Mouse (Mus musculus): ENCODE results near the gene Pde10a. TPM values are rescaled to one million over a fixed set of nuclear protein-coding genes. Genes with fewer than 3 reads are reported as not detected.

Pde10a gene
- polyA plus RNA-seq, 1 experiment, result 26.2 TPM

DNA sequence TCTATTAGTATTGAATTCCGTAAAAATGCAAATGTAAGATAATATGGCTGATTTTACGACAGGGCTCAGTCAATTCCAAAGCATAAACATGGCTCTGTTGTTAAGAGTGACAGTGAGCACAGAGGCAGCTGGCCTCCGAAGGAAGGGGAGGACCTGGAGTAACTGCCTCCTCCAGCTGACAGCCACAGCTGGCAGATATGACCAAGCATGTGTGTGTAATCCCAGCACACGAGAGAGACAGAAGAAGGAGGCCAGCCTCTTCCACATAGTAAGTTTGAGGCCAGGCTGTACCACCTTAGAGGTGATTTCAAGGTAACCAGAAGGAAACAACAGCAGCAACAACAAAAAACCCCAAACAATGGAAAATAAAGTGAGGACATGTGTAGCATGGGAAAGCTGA lies 397.9 kb downstream of the Pde10a start:
- no peak for TF ChIP-seq POLR2A (IDR thresholded peaks at IDR 0.05; ENCODE audit: control insufficient read depth, low read depth, low read length)
- TF ChIP-seq CTCF (IDR thresholded peaks at IDR 0.05; ENCODE audit: control insufficient read depth, insufficient read depth, insufficient replicate concordance, low read depth, low read length), result no peak
- Histone ChIP-seq H3K27ac (ENCODE audit: control insufficient read depth, insufficient read depth, low read depth, low read length) (no peak overlapping the region), H3K4me3 (ENCODE audit: control insufficient read depth, low read depth, low read length) (no peak overlapping the region), H3K36me3 (ENCODE audit: control insufficient read depth, insufficient read depth, low read length) (no peaks in the 10 kb centered on the region), H3K4me1 (ENCODE audit: control insufficient read depth, insufficient read depth, low read length) (no peaks in the 10 kb centered on the region), H3K27me3 (ENCODE audit: control insufficient read depth, insufficient read depth, low read length) (no peaks in the 10 kb centered on the region)

DNA sequence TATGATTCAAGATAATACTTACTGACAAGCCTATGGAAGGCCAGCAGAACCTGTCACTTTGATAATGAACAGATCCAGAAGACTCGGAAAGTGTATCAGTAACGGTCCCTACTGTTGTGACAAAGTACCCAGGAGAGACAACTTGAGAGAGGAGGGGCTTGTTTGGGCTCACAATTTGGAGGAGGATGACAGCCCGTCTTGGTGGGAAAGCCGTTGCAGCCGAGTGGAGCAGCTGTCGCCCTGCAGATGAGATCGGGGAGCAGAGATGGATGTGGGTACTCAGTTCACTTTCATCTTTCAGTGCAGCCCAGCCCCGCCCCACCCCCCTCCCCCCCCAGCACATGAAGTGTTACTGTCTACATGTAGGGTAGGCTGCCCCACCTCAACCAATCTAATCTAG lies 398.6 kb downstream of the Pde10a start:
- H3K4me3 ChIP-seq (ENCODE audit: control insufficient read depth, low read depth, low read length), result no peak overlapping the region
- TF ChIP-seq CTCF (IDR thresholded peaks at IDR 0.05; ENCODE audit: control insufficient read depth, insufficient read depth, insufficient replicate concordance, low read depth, low read length) (no peak), POLR2A (IDR thresholded peaks at IDR 0.05; ENCODE audit: control insufficient read depth, low read depth, low read length) (no peak)
- no peaks in the 10 kb centered on the region for H3K4me1 ChIP-seq (ENCODE audit: control insufficient read depth, insufficient read depth, low read length)
- no peaks in the 10 kb centered on the region for H3K27me3 ChIP-seq (ENCODE audit: control insufficient read depth, insufficient read depth, low read length)
- H3K27ac ChIP-seq (ENCODE audit: control insufficient read depth, insufficient read depth, low read depth, low read length), result no peak overlapping the region
- H3K36me3 ChIP-seq (ENCODE audit: control insufficient read depth, insufficient read depth, low read length), result no peaks in the 10 kb centered on the region

- Histone ChIP-seq H3K36me3 (ENCODE audit: control insufficient read depth, insufficient read depth, low read length) (no peaks in the 10 kb centered on the region), H3K27ac (ENCODE audit: control insufficient read depth, insufficient read depth, low read depth, low read length) (no peak overlapping the region), H3K4me1 (ENCODE audit: control insufficient read depth, insufficient read depth, low read length) (no peaks in the 10 kb centered on the region), H3K4me3 (ENCODE audit: control insufficient read depth, low read depth, low read length) (no peak overlapping the region), H3K27me3 (ENCODE audit: control insufficient read depth, insufficient read depth, low read length) (no peaks in the 10 kb centered on the region)
- TF ChIP-seq CTCF (IDR thresholded peaks at IDR 0.05; ENCODE audit: control insufficient read depth, insufficient read depth, insufficient replicate concordance, low read depth, low read length) (no peak), POLR2A (IDR thresholded peaks at IDR 0.05; ENCODE audit: control insufficient read depth, low read depth, low read length) (no peak)
Observed at GRCm38 (mm10) chr17:8925819-8926383, 400.7 kb downstream of the Pde10a start.

GRCm38 (mm10) chr17:8928560-8928959 lies 403.4 kb downstream of the Pde10a start:
- Histone ChIP-seq H3K4me3 (ENCODE audit: control insufficient read depth, low read depth, low read length) (no peak overlapping the region), H3K27me3 (ENCODE audit: control insufficient read depth, insufficient read depth, low read length) (no peaks in the 10 kb centered on the region), H3K27ac (ENCODE audit: control insufficient read depth, insufficient read depth, low read depth, low read length) (no peak overlapping the region; the same call in 1 of the 2 replicates), H3K36me3 (ENCODE audit: control insufficient read depth, insufficient read depth, low read length) (no peaks in the 10 kb centered on the region), H3K4me1 (ENCODE audit: control insufficient read depth, insufficient read depth, low read length) (no peaks in the 10 kb centered on the region)
- TF ChIP-seq POLR2A (IDR thresholded peaks at IDR 0.05; ENCODE audit: control insufficient read depth, low read depth, low read length), result no peak
- TF ChIP-seq CTCF (IDR thresholded peaks at IDR 0.05; ENCODE audit: control insufficient read depth, insufficient read depth, insufficient replicate concordance, low read depth, low read length), result no peak

DNA sequence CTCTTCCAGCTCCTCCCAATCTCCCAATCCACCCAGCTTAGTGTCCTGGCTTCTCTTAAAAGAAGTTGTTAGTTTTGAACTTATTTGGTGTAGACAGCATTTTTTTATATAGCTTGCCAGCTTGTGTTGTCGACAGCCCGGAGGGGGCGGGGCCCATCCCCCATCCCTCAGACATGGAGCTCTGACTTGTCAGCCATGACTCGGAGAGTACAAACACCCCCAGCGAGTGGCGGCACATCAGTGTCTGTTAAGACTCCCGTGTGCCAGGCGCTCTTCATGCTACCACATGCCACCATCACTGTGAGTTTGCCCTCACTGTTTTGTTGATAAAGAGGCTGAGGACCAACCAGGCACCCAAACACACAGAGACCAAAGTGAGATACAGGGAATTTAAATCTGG lies 404.5 kb downstream of the Pde10a start:
- H3K27me3 ChIP-seq (ENCODE audit: control insufficient read depth, insufficient read depth, low read length), result no peaks in the 10 kb centered on the region
- no peak overlapping the region for H3K27ac ChIP-seq (ENCODE audit: control insufficient read depth, insufficient read depth, low read depth, low read length)
- no peaks in the 10 kb centered on the region for H3K36me3 ChIP-seq (ENCODE audit: control insufficient read depth, insufficient read depth, low read length)
- H3K4me3 ChIP-seq (ENCODE audit: control insufficient read depth, low read depth, low read length), result no peak overlapping the region
- TF ChIP-seq CTCF (IDR thresholded peaks at IDR 0.05; ENCODE audit: control insufficient read depth, insufficient read depth, insufficient replicate concordance, low read depth, low read length) (no peak), POLR2A (IDR thresholded peaks at IDR 0.05; ENCODE audit: control insufficient read depth, low read depth, low read length) (no peak)
- no peaks in the 10 kb centered on the region for H3K4me1 ChIP-seq (ENCODE audit: control insufficient read depth, insufficient read depth, low read length)

- H3K27me3 ChIP-seq (ENCODE audit: control insufficient read depth, insufficient read depth, low read length), result no peaks in the 10 kb centered on the region
- no peak overlapping the region for H3K27ac ChIP-seq (ENCODE audit: control insufficient read depth, insufficient read depth, low read depth, low read length)
- H3K4me3 ChIP-seq (ENCODE audit: control insufficient read depth, low read depth, low read length), result no peak overlapping the region
- TF ChIP-seq POLR2A (IDR thresholded peaks at IDR 0.05; ENCODE audit: control insufficient read depth, low read depth, low read length) (no peak), CTCF (IDR thresholded peaks at IDR 0.05; ENCODE audit: control insufficient read depth, insufficient read depth, insufficient replicate concordance, low read depth, low read length) (no peak)
- no peaks in the 10 kb centered on the region for H3K36me3 ChIP-seq (ENCODE audit: control insufficient read depth, insufficient read depth, low read length)
- H3K4me1 ChIP-seq (ENCODE audit: control insufficient read depth, insufficient read depth, low read length), result no peaks in the 10 kb centered on the region
Observed at GRCm38 (mm10) chr17:8935604-8936003, 410.4 kb downstream of the Pde10a start.

GRCm38 (mm10) chr17:8936603-8937002 lies 411.4 kb downstream of the Pde10a start:
- Histone ChIP-seq H3K27me3 (ENCODE audit: control insufficient read depth, insufficient read depth, low read length) (no peaks in the 10 kb centered on the region), H3K4me1 (ENCODE audit: control insufficient read depth, insufficient read depth, low read length) (no peaks in the 10 kb centered on the region), H3K36me3 (ENCODE audit: control insufficient read depth, insufficient read depth, low read length) (no peaks in the 10 kb centered on the region), H3K4me3 (ENCODE audit: control insufficient read depth, low read depth, low read length) (no peak overlapping the region), H3K27ac (ENCODE audit: control insufficient read depth, insufficient read depth, low read depth, low read length) (no peak overlapping the region)
- TF ChIP-seq POLR2A (IDR thresholded peaks at IDR 0.05; ENCODE audit: control insufficient read depth, low read depth, low read length), result no peak
- no peak for TF ChIP-seq CTCF (IDR thresholded peaks at IDR 0.05; ENCODE audit: control insufficient read depth, insufficient read depth, insufficient replicate concordance, low read depth, low read length)

GRCm38 (mm10) chr17:8951588-8951987 lies 426.4 kb downstream of the Pde10a start:
- H3K36me3 ChIP-seq (ENCODE audit: control insufficient read depth, insufficient read depth, low read length), result no peaks in the 10 kb centered on the region
- H3K27me3 ChIP-seq (ENCODE audit: control insufficient read depth, insufficient read depth, low read length), result no peaks in the 10 kb centered on the region
- H3K27ac ChIP-seq (ENCODE audit: control insufficient read depth, insufficient read depth, low read depth, low read length), result no peak overlapping the region
- no peaks in the 10 kb centered on the region for H3K4me1 ChIP-seq (ENCODE audit: control insufficient read depth, insufficient read depth, low read length)
- no peak overlapping the region for H3K4me3 ChIP-seq (ENCODE audit: control insufficient read depth, low read depth, low read length)
- TF ChIP-seq POLR2A (IDR thresholded peaks at IDR 0.05; ENCODE audit: control insufficient read depth, low read depth, low read length) (no peak), CTCF (IDR thresholded peaks at IDR 0.05; ENCODE audit: control insufficient read depth, insufficient read depth, insufficient replicate concordance, low read depth, low read length) (no peak)
